Mouse (Mus musculus): ENCODE measurements around the gene 4930404H24Rik.

- TF ChIP-seq CTCF (IDR thresholded peaks at IDR 0.05; ENCODE audit: borderline replicate concordance, insufficient read depth, low read depth, low read length), result no peak
- TF ChIP-seq POLR2A (IDR thresholded peaks at IDR 0.05; ENCODE audit: borderline replicate concordance, insufficient read depth, low read length), result no peak
Observed at GRCm38 (mm10) chr2:153490940-153491339, 1.6 kb upstream of the 4930404H24Rik start.
